Mouse (Mus musculus): ENCODE results near the gene AI467606.

DNA sequence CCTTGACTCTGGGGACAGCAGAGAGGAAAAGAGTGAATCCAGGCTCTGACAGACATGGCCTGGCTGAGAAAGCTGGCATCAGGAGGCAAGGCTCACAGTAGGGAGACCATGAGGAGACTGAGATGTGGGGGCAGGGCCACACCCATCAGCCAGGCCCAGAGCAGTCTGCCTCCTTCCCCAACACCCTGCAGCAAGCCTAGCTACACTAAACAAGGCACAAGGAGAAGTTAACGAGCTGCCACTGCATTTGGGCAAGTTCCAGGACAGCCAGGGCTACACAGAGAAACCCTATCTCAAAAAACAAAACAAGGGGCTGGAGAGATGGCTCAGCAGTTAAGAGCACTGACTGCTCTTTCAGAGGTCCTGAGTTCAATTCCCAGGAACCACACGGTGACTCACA is 51.1 kb downstream of the AI467606 start:
- no peak for TF ChIP-seq CTCF (IDR thresholded peaks at IDR 0.05; ENCODE audit: low read depth)
- no peak for TF ChIP-seq EP300 (IDR thresholded peaks at IDR 0.05; ENCODE audit: low read depth)

All from liver, postnatal 0 days (tissue).